Mouse (Mus musculus) testis, adult 2 months (tissue): Measurements from ENCODE around the gene Actrt2. TPM values are rescaled to one million over a fixed set of nuclear protein-coding genes. Genes with fewer than 3 reads are reported as not detected.

Experiments used
- H3K27ac ChIP-seq: fragments of 200-500 bp; 2 replicates; pipeline ENCODE4 v1.5.1; 2012; ENCODE audit warnings: low read depth, low read length; ENCODE audit not compliant: control insufficient read depth, insufficient read depth
- H3K27me3 ChIP-seq: fragments of 200-500 bp; 2 replicates; pipeline ENCODE4 v1.6.1; 2012; ENCODE audit warnings: mild to moderate bottlenecking, low read length, moderate library complexity; ENCODE audit not compliant: control insufficient read depth, insufficient read depth
- H3K36me3 ChIP-seq: fragments of 200-500 bp; 2 replicates; pipeline ENCODE4 v1.6.1; 2012; ENCODE audit warnings: mild to moderate bottlenecking, low read length; ENCODE audit not compliant: control insufficient read depth, insufficient read depth
- H3K4me1 ChIP-seq: fragments of 200-500 bp; 2 replicates; pipeline ENCODE4 v1.6.1; 2012; ENCODE audit warnings: low read length; ENCODE audit not compliant: control insufficient read depth, insufficient read depth
- H3K4me3 ChIP-seq: fragments of 200-500 bp; 2 replicates; pipeline ENCODE4 v1.5.1; 2012; ENCODE audit warnings: low read depth, mild to moderate bottlenecking, low read length, moderate library complexity, mixed read lengths; ENCODE audit not compliant: control insufficient read depth
- CTCF ChIP-seq: fragments of 200-500 bp; IDR thresholded peaks from 2 replicates; pipeline ENCODE4 v1.5.1; 2012; ENCODE audit warnings: low read depth, mild to moderate bottlenecking, inconsistent platforms, low read length, moderate library complexity; ENCODE audit not compliant: control insufficient read depth, insufficient read depth, insufficient replicate concordance
- POLR2A ChIP-seq: fragments of 200-500 bp; IDR thresholded peaks from 2 replicates; pipeline ENCODE4 v1.6.1; 2012; ENCODE audit warnings: low read depth, mild to moderate bottlenecking, inconsistent platforms, low read length, moderate library complexity; ENCODE audit not compliant: control insufficient read depth
- polyA plus RNA-seq: library from polyadenylated mRNA; depleted of rRNA; stranded (reverse); fragments of >200 nt; gene quantifications from 2 replicates; pipeline ENCODE4 v1.2.3, GENCODE M21; 2012

Actrt2 gene
- polyA plus RNA-seq, 1 experiment, result 646 TPM

- H3K27me3 ChIP-seq, result no peaks in the 10 kb centered on the region
- H3K27ac ChIP-seq, result no peak overlapping the region
- no peak overlapping the region for H3K4me3 ChIP-seq
- TF ChIP-seq CTCF, result no peak
- no peak for TF ChIP-seq POLR2A
- H3K36me3 ChIP-seq, result no peaks in the 10 kb centered on the region
- no peaks in the 10 kb centered on the region for H3K4me1 ChIP-seq
Measured at GRCm38 (mm10) chr4:154693348-154694015, 25.8 kb upstream of the Actrt2 start.

- Histone ChIP-seq H3K4me1 (no peaks in the 10 kb centered on the region), H3K27ac (no peak overlapping the region), H3K4me3 (no peak overlapping the region), H3K27me3 (no peaks in the 10 kb centered on the region), H3K36me3 (no peaks in the 10 kb centered on the region)
- TF ChIP-seq CTCF (no peak), POLR2A (no peak)
Measured at GRCm38 (mm10) chr4:154683068-154683752, 15.5 kb upstream of the Actrt2 start.

- Histone ChIP-seq H3K27ac (no peak overlapping the region), H3K27me3 (no peaks in the 10 kb centered on the region), H3K36me3 (no peaks in the 10 kb centered on the region), H3K4me3 (no peak overlapping the region), H3K4me1 (no peaks in the 10 kb centered on the region)
- no peak for TF ChIP-seq POLR2A
- TF ChIP-seq CTCF, result no peak
Measured at GRCm38 (mm10) chr4:154682311-154682710, 14.6 kb upstream of the Actrt2 start.

GRCm38 (mm10) chr4:154675441-154676000 is 7.9 kb upstream of the Actrt2 start:
- Histone ChIP-seq H3K27me3 (no peaks in the 10 kb centered on the region), H3K27ac (no peak overlapping the region), H3K4me3 (no peak overlapping the region), H3K36me3 (no peaks in the 10 kb centered on the region), H3K4me1 (no peaks in the 10 kb centered on the region; the same call in 1 of the 2 replicates)
- TF ChIP-seq CTCF (no peak), POLR2A (no peak)

GRCm38 (mm10) chr4:154674966-154675365 is 7.3 kb upstream of the Actrt2 start:
- no peak overlapping the region for H3K4me3 ChIP-seq
- no peak overlapping the region for H3K27ac ChIP-seq
- H3K36me3 ChIP-seq, result no peaks in the 10 kb centered on the region
- no peaks in the 10 kb centered on the region for H3K27me3 ChIP-seq
- H3K4me1 ChIP-seq, result no peaks in the 10 kb centered on the region; the same call in 1 of the 2 replicates
- TF ChIP-seq POLR2A, result no peak
- TF ChIP-seq CTCF, result no peak

GRCm38 (mm10) chr4:154674541-154674940 is 6.9 kb upstream of the Actrt2 start:
- H3K27ac ChIP-seq, result no peak overlapping the region
- H3K36me3 ChIP-seq, result no peaks in the 10 kb centered on the region
- H3K4me3 ChIP-seq, result no peak overlapping the region
- TF ChIP-seq CTCF (peak; percentile 73; the same call in 1 of the 2 replicates), POLR2A (no peak)
- no peaks in the 10 kb centered on the region; the same call in 1 of the 2 replicates for H3K4me1 ChIP-seq
- H3K27me3 ChIP-seq, result no peaks in the 10 kb centered on the region

- TF ChIP-seq POLR2A, result no peak
- no peak for TF ChIP-seq CTCF
- H3K27ac ChIP-seq, result no peak overlapping the region
- no peak overlapping the region for H3K4me3 ChIP-seq
- no peaks in the 10 kb centered on the region; the same call in 1 of the 2 replicates for H3K4me1 ChIP-seq
- H3K36me3 ChIP-seq, result no peaks in the 10 kb centered on the region
- no peaks in the 10 kb centered on the region for H3K27me3 ChIP-seq
Measured at GRCm38 (mm10) chr4:154673986-154674385, 6.3 kb upstream of the Actrt2 start.
